Mouse (Mus musculus): ENCODE measurements around the gene Ly6g5b. TPM values are rescaled to one million over a fixed set of nuclear protein-coding genes. Genes with fewer than 3 reads are reported as not detected.

The Ly6g5b gene
- polyA plus RNA-seq, 1 experiment from 2014 or later = 1.5 TPM

DNA sequence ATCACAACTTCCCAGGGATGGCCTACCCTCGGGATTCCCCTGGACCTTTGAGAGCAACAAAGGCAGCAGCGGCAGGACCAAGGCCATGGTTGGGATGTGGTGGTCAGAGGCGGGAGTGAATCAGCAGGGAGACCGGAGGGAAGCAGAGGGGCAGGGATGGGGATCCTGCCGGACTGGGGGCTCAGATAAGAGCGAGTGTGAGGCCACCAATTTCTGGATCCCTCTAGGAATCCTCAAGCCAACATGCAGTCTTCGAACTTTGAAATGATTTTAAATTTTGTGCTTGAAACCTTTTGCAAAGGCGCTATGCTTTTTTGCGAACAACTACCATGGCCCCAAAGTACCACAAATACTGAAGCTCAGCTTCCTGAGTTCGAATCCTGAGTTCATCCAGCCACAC lies 49.1 kb downstream of the Ly6g5b start, which contains the start of gene Mpig6b:
Gene Mpig6b (minus strand): TSS at position 101 of the 400 bp plus-strand sequence.
- no peak within 1 kb of the TSS for H3K27ac ChIP-seq
- ATAC-seq (ENCODE audit: low FRiP score) = no peak
- H3K4me1 ChIP-seq = peaks cover 21% of the 10 kb centered on the region
- H3K27me3 ChIP-seq = peaks cover 58% of the 10 kb centered on the region
- peak within 1 kb of the TSS; percentile 55 for H3K4me2 ChIP-seq
- H3K4me3 ChIP-seq (replicated peaks) = peak within 1 kb of the TSS; percentile 30
- H3K9me3 ChIP-seq = no peaks in the 10 kb centered on the region
- peak within 1 kb of the TSS; percentile 48; the same call in 1 of the 2 replicates for H3K9ac ChIP-seq
- peaks cover 22% of the 10 kb centered on the region for H3K36me3 ChIP-seq (replicated peaks)
- WGBS = 44% methylated on average over 10 of the region's 10 CpGs

DNA sequence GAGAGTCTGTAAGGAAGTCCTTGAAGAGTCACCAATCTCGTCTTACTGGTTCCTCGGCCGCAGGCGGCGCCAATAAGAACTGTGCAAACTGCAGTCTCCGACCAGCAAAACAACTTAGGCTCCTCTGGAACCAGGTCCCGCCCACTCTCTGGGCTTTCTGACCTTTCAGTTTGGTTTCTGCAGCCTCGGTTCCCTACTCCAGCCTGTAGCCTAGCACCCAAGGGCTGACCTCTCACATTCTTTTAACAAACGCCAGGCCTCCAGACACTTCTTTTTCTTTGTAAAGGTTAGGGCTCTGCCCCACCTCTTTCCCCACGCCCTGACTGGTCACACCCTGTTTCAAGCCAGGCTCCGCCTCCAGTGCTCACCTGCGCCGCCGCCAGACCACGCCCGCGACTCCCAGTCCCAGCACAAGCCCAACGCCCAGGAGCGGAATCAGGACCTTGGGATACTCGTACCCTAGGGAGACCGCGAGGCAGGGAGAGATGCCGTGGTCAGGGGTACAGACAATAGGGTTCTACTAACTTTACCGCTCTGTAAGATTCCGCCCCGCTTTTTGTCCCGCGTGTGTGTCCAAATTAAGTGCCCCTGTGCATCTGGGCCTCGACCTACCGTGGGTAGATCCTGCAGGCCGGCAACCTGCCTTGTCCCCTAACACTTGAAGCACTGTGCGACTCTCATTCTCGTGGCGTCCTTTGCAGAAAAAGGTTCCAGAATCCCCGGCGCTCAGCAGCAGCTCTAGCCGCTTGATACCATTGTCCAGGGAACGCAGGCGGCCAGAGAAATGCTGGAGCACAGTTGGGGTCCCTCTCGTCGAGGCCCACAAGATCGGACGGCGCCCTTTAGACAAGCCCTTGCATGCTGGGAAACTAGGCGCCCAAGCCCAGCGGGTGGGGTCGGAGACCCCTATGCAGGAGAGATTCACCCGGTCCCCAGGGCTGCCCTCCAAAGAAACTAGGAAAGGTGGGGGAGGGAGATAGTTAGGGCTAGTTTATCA lies 50.0 kb downstream of the Ly6g5b start, which contains the start of gene Ly6g6c:
Gene Ly6g6c (plus strand): TSS at position 438 of the 997 bp plus-strand sequence.
- no peaks in the 10 kb centered on the region for H3K9me3 ChIP-seq
- ATAC-seq (ENCODE audit: low FRiP score) = peak; percentile 18; the same call in 1 of the 2 replicates
- peaks cover 58% of the 10 kb centered on the region for H3K27me3 ChIP-seq
- peak within 1 kb of the TSS; percentile 48; the same call in 1 of the 2 replicates for H3K9ac ChIP-seq
- peak within 1 kb of the TSS; percentile 55 for H3K4me2 ChIP-seq
- H3K36me3 ChIP-seq (replicated peaks) = peaks cover 29% of the 10 kb centered on the region
- H3K4me1 ChIP-seq = peaks cover 29% of the 10 kb centered on the region
- WGBS = 2% methylated on average over 48 of the region's 48 CpGs
- H3K4me3 ChIP-seq (replicated peaks) = peak within 1 kb of the TSS; percentile 30
- H3K27ac ChIP-seq = no peak within 1 kb of the TSS

DNA sequence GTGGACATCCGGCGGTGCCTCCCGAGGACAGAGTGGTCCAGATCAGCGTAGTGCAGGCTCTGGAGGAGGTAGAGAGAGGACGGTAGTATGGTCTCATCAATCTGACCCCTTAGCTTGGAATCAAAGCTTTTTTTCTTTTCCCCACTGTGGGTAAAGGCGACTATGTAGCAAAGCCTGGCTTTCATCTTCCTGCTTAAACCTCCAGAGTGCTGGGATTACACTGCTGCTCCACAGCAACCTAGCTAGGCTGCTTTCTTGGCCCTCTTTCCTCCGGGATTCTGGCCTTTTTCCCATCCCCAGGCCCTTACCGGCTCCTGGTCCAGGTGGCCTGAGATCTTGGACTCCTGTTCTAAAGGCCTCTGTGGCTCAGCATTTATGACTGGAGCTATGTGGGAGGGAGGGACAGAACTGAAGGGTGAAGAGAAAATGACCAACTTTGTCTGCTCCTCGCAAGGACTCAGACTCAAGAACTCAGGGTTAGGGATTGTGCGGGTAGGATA lies 50.8 kb downstream of the Ly6g5b start:
- Histone ChIP-seq H3K27ac (no peak overlapping the region), H3K4me3 (replicated peaks) (peak overlapping the region; percentile 30; the same call in 1 of the 2 replicates), H3K9me3 (no peaks in the 10 kb centered on the region), H3K4me1 (peaks cover 35% of the 10 kb centered on the region), H3K9ac (no peak overlapping the region), H3K4me2 (peak overlapping the region; percentile 55), H3K27me3 (peaks cover 55% of the 10 kb centered on the region), H3K36me3 (replicated peaks) (peaks cover 29% of the 10 kb centered on the region)
- ATAC-seq (ENCODE audit: low FRiP score) = no peak
- 30% methylated on average over 10 of the region's 10 CpGs for WGBS

Other genes starting within 250 kb of the Ly6g5b start
- gene Zbtb12, start 235.9 kb downstream of the Ly6g5b start, polyA plus RNA-seq (2016; fragmentation: Nextera tagmentation; extraction: Ambion mirVana) = 9.2 and 10.4 TPM in 2 replicates
- gene Gm20547, start 233.4 kb downstream of the Ly6g5b start, polyA plus RNA-seq (2016; fragmentation: Nextera tagmentation; extraction: Ambion mirVana) = not detected in 2 replicates
- gene C2, start 217.2 kb downstream of the Ly6g5b start, polyA plus RNA-seq (2016; fragmentation: Nextera tagmentation; extraction: Ambion mirVana) = 1.3 and 1.6 TPM in 2 replicates
- gene Ehmt2, start 217.0 kb downstream of the Ly6g5b start, polyA plus RNA-seq (2016; fragmentation: Nextera tagmentation; extraction: Ambion mirVana) = 111 and 114 TPM in 2 replicates
- not detected in 2 replicates for gene Slc44a4, start 201.0 kb downstream of the Ly6g5b start, polyA plus RNA-seq (2016; fragmentation: Nextera tagmentation; extraction: Ambion mirVana)
- gene Neu1, start 184.2 kb downstream of the Ly6g5b start, polyA plus RNA-seq (2016; fragmentation: Nextera tagmentation; extraction: Ambion mirVana) = 16.2 and 16.9 TPM in 2 replicates
- 0.11 and 0.21 TPM in 2 replicates for gene Hspa1b, start 156.2 kb downstream of the Ly6g5b start, polyA plus RNA-seq (2016; fragmentation: Nextera tagmentation; extraction: Ambion mirVana)
- gene Gm20481, start 145.5 kb downstream of the Ly6g5b start, polyA plus RNA-seq (2016; fragmentation: Nextera tagmentation; extraction: Ambion mirVana) = not detected in 2 replicates
- 2.0 and 2.3 TPM in 2 replicates for gene Hspa1a, start 143.3 kb downstream of the Ly6g5b start, polyA plus RNA-seq (2016; fragmentation: Nextera tagmentation; extraction: Ambion mirVana)
- gene Hspa1l, start 142.7 kb downstream of the Ly6g5b start, polyA plus RNA-seq (2016; fragmentation: Nextera tagmentation; extraction: Ambion mirVana) = 1.2 and 1.3 TPM in 2 replicates
- 226 and 238 TPM in 2 replicates for gene Lsm2, start 133.6 kb downstream of the Ly6g5b start, polyA plus RNA-seq (2016; fragmentation: Nextera tagmentation; extraction: Ambion mirVana)
- 158 and 159 TPM in 2 replicates for gene Vars, start 114.4 kb downstream of the Ly6g5b start, polyA plus RNA-seq (2016; fragmentation: Nextera tagmentation; extraction: Ambion mirVana)
- gene Vwa7, start 98.8 kb downstream of the Ly6g5b start, polyA plus RNA-seq (2016; fragmentation: Nextera tagmentation; extraction: Ambion mirVana) = 0.17 and 0.27 TPM in 2 replicates
- gene Sapcd1, start 87.4 kb downstream of the Ly6g5b start, polyA plus RNA-seq (2016; fragmentation: Nextera tagmentation; extraction: Ambion mirVana) = 7.4 and 7.7 TPM in 2 replicates
- 5.3 and 5.6 TPM in 2 replicates for gene Msh5, start 68.7 kb downstream of the Ly6g5b start, polyA plus RNA-seq (2016; fragmentation: Nextera tagmentation; extraction: Ambion mirVana)
- 152 and 155 TPM in 2 replicates for gene Clic1, start 65.5 kb downstream of the Ly6g5b start, polyA plus RNA-seq (2016; fragmentation: Nextera tagmentation; extraction: Ambion mirVana)
- gene Ddah2, start 56.4 kb downstream of the Ly6g5b start, polyA plus RNA-seq (2016; fragmentation: Nextera tagmentation; extraction: Ambion mirVana) = 513 and 534 TPM in 2 replicates
- not detected in 2 replicates for gene Ly6g6c, start 50.0 kb downstream of the Ly6g5b start, polyA plus RNA-seq (2016; fragmentation: Nextera tagmentation; extraction: Ambion mirVana)
- gene Mpig6b, start 49.2 kb downstream of the Ly6g5b start, polyA plus RNA-seq (2016; fragmentation: Nextera tagmentation; extraction: Ambion mirVana) = 0.40 and 0.54 TPM in 2 replicates
- 0.28 and 0.50 TPM in 2 replicates for gene Ly6g6e, start 38.5 kb downstream of the Ly6g5b start, polyA plus RNA-seq (2016; fragmentation: Nextera tagmentation; extraction: Ambion mirVana)
- 0.29 and 1.6 TPM in 2 replicates for gene Ly6g6d, start 37.4 kb downstream of the Ly6g5b start, polyA plus RNA-seq (2016; fragmentation: Nextera tagmentation; extraction: Ambion mirVana)
- gene Ly6g6f, start 29.8 kb downstream of the Ly6g5b start, polyA plus RNA-seq (2016; fragmentation: Nextera tagmentation; extraction: Ambion mirVana) = 0.17 and 0.18 TPM in 2 replicates
- gene Abhd16a, start 26.2 kb downstream of the Ly6g5b start, polyA plus RNA-seq (2016; fragmentation: Nextera tagmentation; extraction: Ambion mirVana) = 59.2 and 70.7 TPM in 2 replicates
- not detected in 2 replicates for gene Ly6g5c, start 7.1 kb downstream of the Ly6g5b start, polyA plus RNA-seq (2016; fragmentation: Nextera tagmentation; extraction: Ambion mirVana)
- 27.4 and 28.1 TPM in 2 replicates for gene Gpank1, start 6.0 kb upstream of the Ly6g5b start, polyA plus RNA-seq (2016; fragmentation: Nextera tagmentation; extraction: Ambion mirVana)
- 283 and 284 TPM in 2 replicates for gene Csnk2b, start 6.6 kb upstream of the Ly6g5b start, polyA plus RNA-seq (2016; fragmentation: Nextera tagmentation; extraction: Ambion mirVana)
- 5.3 and 7.2 TPM in 2 replicates for gene D17H6S53E, start 10.9 kb upstream of the Ly6g5b start, polyA plus RNA-seq (2016; fragmentation: Nextera tagmentation; extraction: Ambion mirVana)
- gene Apom, start 16.6 kb upstream of the Ly6g5b start, polyA plus RNA-seq (2016; fragmentation: Nextera tagmentation; extraction: Ambion mirVana) = 0.46 and 0.63 TPM in 2 replicates
- gene Bag6, start 19.8 kb upstream of the Ly6g5b start, polyA plus RNA-seq (2016; fragmentation: Nextera tagmentation; extraction: Ambion mirVana) = 88.9 and 97.8 TPM in 2 replicates
- gene Prrc2a, start 49.5 kb upstream of the Ly6g5b start, polyA plus RNA-seq (2016; fragmentation: Nextera tagmentation; extraction: Ambion mirVana) = 221 and 231 TPM in 2 replicates
- gene Aif1, start 60.6 kb upstream of the Ly6g5b start, polyA plus RNA-seq (2016; fragmentation: Nextera tagmentation; extraction: Ambion mirVana) = 4.3 and 4.9 TPM in 2 replicates
- 4.0 and 4.8 TPM in 2 replicates for gene Lst1, start 73.0 kb upstream of the Ly6g5b start, polyA plus RNA-seq (2016; fragmentation: Nextera tagmentation; extraction: Ambion mirVana)
- gene Ltb, start 79.0 kb upstream of the Ly6g5b start, polyA plus RNA-seq (2016; fragmentation: Nextera tagmentation; extraction: Ambion mirVana) = not detected in 2 replicates
- not detected in 2 replicates for gene Tnf, start 86.6 kb upstream of the Ly6g5b start, polyA plus RNA-seq (2016; fragmentation: Nextera tagmentation; extraction: Ambion mirVana)
- gene Lta, start 89.9 kb upstream of the Ly6g5b start, polyA plus RNA-seq (2016; fragmentation: Nextera tagmentation; extraction: Ambion mirVana) = not detected in 2 replicates
- gene Gm16181, start 105.4 kb upstream of the Ly6g5b start, polyA plus RNA-seq (2016; fragmentation: Nextera tagmentation; extraction: Ambion mirVana) = 0.41 TPM in 2 replicates
- gene Atp6v1g2, start 118.2 kb upstream of the Ly6g5b start, polyA plus RNA-seq (2016; fragmentation: Nextera tagmentation; extraction: Ambion mirVana) = 16.2 and 17.3 TPM in 2 replicates
- 11.0 and 12.9 TPM in 2 replicates for gene Nfkbil1, start 120.4 kb upstream of the Ly6g5b start, polyA plus RNA-seq (2016; fragmentation: Nextera tagmentation; extraction: Ambion mirVana)
- gene Ddx39b, start 126.3 kb upstream of the Ly6g5b start, polyA plus RNA-seq (2016; fragmentation: Nextera tagmentation; extraction: Ambion mirVana) = 614 and 623 TPM in 2 replicates
- 37.2 and 39.2 TPM in 2 replicates for gene H2-D1, start 147.3 kb upstream of the Ly6g5b start, polyA plus RNA-seq (2016; fragmentation: Nextera tagmentation; extraction: Ambion mirVana)
- gene H2-Q1, start 205.0 kb upstream of the Ly6g5b start, polyA plus RNA-seq (2016; fragmentation: Nextera tagmentation; extraction: Ambion mirVana) = not detected in 2 replicates
- gene H2-Q2, start 226.8 kb upstream of the Ly6g5b start, polyA plus RNA-seq (2016; fragmentation: Nextera tagmentation; extraction: Ambion mirVana) = not detected in 2 replicates

All from forebrain, embryonic 12.5 days (tissue).